Mouse (Mus musculus): Measurements from ENCODE around the gene Klc2.

DNA sequence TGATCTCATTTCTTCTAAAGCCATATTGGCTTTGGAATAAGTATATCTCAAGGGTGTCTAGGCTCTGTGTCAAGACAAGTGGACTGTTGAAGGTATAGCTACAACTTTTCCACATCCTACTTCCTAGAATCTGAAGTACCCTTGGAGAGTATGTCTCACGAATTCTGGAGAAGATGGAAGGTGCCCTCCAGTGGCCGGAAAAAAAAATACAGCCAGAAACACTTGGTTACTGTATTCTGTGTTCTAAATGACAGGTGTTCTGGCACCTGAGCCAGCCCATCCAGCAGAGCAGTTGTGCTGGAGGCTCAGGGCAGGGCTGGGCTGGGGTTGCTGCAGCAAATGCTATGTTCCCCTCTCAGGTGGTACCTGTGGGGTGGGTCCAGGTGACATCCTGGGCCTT, 21.3 kb upstream of the Klc2 start:
- TF ChIP-seq EP300 (IDR thresholded peaks at IDR 0.05; ENCODE audit: insufficient read depth, low read depth, low read length) (no peak), POLR2A (IDR thresholded peaks at IDR 0.05; ENCODE audit: insufficient read depth, low read depth, low read length) (no peak), CTCF (IDR thresholded peaks at IDR 0.05) (peak; percentile 80)
